Mouse (Mus musculus) ES-E14 (cell line): ENCODE results near the gene Sik3.

Source experiments
- MAFK ChIP-seq: IDR thresholded peaks from 2 replicates; pipeline ENCODE4 v1.6.1; 2014; ENCODE audit warnings: mild to moderate bottlenecking, low read depth, low read length, inconsistent platforms; ENCODE audit not compliant: insufficient read depth
- ZC3H11A ChIP-seq: IDR thresholded peaks from 2 replicates; pipeline ENCODE4 v1.6.1; 2012; ENCODE audit warnings: low read depth, mild to moderate bottlenecking, inconsistent platforms, low read length, borderline replicate concordance
- ZNF384 ChIP-seq: IDR thresholded peaks from 2 replicates; pipeline ENCODE4 v1.6.1; 2012; ENCODE audit warnings: low read depth, low read length, inconsistent platforms

DNA sequence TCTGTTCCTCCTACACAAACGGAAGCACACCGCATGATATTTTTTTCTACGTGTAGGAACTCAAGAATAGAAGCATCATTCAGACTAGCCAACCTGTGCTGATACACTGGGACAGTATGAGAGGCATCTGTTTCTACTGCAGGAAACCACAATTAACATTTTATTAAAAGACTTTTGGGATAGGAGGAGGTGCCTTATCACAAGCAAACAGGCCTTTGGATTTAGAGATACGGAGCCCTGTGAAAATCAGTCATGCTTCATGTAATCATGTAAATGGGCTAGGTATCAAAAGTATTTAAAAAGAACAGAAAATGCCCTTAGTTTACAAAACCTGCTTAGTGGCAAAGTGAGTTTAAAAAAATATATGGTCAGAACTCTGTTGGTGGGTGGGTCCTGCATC is 136.1 kb downstream of the Sik3 start:
- no peak for TF ChIP-seq ZC3H11A
- no peak for TF ChIP-seq ZNF384
- TF ChIP-seq MAFK: no peak
